Mouse (Mus musculus) lung, postnatal 10 days (tissue): ENCODE data around the gene Lrpap1.
A peak's percentile ranks its signal among the peaks of the same experiment; 100 is the strongest.

ENCODE experiments used
- DNase-seq: peaks from one replicate; pipeline ENCODE4 v3.0.0; 2021

Gene Lrpap1

GRCm38 (mm10) chr5:35104960-35105921 lies at the start of gene Lrpap1:
Lrpap1 (minus strand) TSS chr5:35105766.
- DNase-seq, result peak; percentile 88

GRCm38 (mm10) chr5:35149939-35150338 lies 44.4 kb upstream of the Lrpap1 start:
- no peak for DNase-seq

DNA sequence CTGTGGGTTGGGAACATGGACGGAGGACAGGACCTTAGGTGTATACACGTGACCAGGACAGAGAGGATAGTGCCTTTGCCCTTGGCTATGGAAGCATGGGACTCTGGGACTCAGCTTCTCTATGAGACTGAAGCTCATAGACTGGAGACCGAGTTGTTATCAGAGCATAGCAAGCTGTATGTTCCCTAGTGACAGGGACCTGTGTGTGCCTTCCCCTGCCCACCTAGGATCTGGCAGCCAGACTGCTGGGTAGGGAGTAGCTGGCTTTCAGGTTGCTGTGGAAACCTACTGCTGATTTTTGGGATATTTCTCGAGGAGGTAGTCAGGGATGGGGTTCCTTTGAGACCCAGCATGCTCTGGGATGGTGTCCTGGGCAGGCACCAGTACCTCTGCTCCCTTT lies 44.0 kb upstream of the Lrpap1 start:
- DNase-seq, result no peak

GRCm38 (mm10) chr5:35147963-35148767 lies 42.6 kb upstream of the Lrpap1 start:
- DNase-seq, result no peak

DNA sequence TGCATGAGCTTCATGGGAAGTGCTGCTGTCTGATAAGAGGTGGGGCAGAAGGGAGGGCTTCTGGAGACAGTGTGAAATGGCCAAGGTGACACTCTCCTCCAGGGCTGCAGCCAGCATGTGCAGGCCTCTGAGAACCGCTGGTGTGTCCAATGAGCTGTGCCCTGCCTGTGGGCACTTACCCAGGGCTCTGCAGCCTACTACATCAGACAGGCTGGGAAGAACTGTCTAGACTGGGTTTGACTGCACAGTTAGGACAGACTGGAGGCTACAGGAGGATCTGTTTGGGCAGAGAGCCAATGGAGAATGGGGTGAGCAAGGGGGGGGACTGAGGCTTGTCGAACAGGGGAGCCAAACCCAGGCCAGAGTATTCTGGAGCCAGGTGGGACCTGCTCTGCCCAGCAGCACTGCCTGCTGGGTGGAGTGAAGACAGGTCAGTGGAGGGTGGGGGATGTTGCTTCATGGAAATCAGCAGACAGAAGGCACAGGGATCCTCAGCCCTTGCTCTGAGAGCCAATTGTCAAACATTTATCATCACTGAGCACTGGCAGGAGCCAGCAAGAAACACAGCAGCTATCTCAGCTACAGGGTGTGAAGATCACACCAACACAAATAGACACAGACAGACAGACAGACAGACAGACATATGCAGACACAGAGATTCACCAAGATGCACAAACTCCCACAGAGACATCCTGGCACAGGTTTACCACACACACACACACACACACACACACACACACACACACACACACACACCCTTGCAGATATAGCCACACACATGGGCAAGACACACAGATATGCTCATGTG lies 41.8 kb upstream of the Lrpap1 start:
- no peak for DNase-seq

DNA sequence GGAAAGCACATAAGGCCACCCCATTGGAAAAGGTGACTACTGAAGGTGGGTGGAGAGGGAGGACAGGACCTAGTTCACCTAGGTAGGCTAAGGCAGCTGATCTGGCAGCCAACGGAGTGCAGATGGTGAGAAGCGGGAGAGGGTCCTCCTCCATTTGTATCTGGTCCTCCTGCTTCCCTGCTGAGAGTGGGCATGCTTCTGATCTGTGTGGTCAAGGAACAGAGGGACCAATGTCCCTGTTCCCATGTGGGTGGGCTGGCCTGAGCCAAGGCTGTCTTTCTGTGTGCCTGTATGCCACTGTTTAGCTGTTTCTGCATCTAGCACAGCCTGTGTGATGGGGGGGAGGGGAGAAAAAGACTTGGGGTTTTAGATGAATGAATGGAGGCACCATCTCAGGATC lies 41.2 kb upstream of the Lrpap1 start:
- no peak for DNase-seq

GRCm38 (mm10) chr5:35144716-35145115 lies 39.1 kb upstream of the Lrpap1 start:
- no peak for DNase-seq

GRCm38 (mm10) chr5:35143460-35144245 lies 38.1 kb upstream of the Lrpap1 start:
- no peak for DNase-seq

DNA sequence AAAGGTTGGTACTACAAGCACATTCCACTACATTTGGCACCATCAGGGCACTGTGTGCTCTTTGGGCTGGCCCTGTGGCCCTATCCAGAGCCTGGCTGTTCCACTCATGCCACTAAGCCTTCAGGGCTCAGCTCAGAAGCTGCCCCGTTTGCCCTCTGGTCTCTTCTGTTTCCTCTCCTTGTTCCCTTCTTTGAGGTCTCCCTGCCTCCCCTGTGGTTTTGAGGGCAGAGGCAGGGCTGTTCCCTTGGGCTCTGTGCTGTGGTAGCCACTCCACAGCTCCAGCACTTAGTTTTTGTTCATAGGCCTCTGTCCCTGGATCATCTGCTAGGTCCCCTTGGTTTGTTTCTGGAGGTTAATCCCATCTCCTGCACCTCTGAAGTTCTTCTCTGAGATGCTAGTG lies 37.3 kb upstream of the Lrpap1 start:
- no peak for DNase-seq

DNA sequence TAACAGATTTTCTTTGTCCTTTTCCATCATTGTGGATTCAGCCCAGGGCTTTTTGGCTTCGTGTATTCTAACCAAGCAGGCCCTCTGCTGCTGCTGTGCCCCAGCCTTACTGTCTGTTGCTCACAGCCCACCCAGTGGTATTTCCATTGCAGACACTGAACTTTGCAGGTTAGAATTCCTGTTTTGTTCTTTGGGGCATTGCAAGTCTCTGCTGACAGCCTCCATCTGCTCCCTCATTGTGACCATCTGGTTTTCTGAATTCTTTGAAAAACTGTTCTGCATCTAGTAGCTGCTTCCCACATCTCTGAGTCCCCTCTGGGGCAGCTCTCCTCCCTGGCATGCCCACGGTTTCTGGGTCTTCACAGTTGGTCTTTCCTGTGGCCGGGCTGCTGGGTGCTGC lies 35.8 kb upstream of the Lrpap1 start:
- no peak for DNase-seq

DNA sequence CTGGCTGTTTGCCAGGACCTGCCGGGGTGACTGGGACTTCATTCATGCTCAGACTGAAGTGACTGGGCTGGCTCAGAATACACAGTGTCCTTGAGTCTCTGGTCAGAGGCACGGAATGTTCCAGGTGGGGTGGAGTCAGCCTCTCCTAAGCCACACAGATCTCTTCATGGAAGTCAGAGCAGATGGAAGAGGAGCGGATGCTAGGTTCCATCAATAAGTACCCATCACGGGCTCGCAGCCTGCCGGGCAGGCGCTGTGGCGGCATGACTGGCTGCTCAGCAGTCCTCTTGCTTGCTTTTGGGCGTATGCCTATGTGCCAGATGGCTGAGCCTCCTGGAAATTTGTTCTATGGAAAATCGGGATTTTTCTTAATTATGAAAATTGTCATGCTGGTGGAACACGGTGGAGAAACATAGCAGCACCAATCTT lies 32.6 kb upstream of the Lrpap1 start:
- DNase-seq, result peak; percentile 44

GRCm38 (mm10) chr5:35137510-35138182 lies 32.1 kb upstream of the Lrpap1 start:
- DNase-seq, result no peak

- DNase-seq, result peak; percentile 30
Measured at GRCm38 (mm10) chr5:35135903-35136302, 30.3 kb upstream of the Lrpap1 start.

DNA sequence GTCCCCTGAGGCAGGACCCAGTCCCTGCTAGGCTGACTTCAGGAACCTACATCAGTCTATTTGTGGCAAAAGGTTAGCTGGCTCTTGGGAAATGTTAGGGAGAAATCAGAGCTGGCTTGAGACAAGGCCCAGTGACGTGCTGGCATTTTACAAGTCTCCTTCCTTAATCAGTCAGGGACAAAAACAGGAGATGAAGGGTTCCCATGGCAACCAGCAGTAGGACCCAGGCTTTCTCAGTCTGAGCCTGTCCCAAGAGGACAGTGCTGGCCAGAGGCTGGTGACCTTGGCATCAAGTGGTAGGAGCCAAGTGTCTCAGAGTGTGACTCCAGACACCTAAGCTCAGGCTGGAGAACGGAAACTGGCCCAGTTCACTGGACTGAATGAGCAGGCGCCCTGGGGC lies 28.7 kb upstream of the Lrpap1 start:
- no peak for DNase-seq

GRCm38 (mm10) chr5:35133468-35133867 lies 27.9 kb upstream of the Lrpap1 start:
- DNase-seq, result no peak

GRCm38 (mm10) chr5:35132278-35132980 lies 26.9 kb upstream of the Lrpap1 start:
- no peak for DNase-seq

DNA sequence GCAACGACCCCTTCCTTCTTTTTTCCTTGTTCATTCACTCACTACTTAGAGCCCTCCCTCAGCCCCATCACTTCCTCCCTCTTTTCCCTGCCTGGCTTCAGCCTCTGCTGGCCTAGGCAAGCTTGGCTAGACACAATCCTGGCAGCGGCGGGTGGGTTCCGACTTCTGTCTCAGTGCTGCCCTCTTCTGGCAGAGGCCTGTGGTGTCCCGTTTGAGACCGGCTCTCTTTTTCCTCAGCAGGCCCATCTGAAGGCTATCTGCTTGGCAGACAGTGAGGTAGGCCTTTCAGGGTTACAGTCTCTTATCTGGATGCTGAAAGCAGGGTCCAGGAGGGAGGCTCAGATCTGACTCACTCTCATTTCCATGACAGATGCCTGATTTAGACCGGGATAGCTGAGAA lies 26.2 kb upstream of the Lrpap1 start:
- peak; percentile 92 for DNase-seq

DNA sequence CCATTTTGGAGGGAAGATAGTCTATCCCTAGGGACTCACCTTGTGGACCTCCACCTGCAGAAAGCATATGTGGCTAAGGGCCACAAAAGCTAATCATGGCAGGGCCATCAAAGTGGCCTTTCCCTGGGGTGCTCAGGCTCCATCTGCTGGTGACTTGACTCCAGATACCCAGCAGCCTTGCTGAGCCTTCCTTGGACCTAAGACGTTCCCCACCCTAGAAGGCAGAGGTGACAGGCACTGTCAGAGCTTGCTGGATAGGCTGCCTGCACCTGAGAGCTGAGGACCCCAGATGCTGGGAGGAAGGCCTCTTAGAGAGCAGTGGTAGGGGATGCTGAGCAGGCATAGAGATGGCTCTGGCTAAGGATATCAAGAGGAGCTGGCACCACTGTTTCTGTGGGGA lies 25.7 kb upstream of the Lrpap1 start:
- peak; percentile 13 for DNase-seq

GRCm38 (mm10) chr5:35129767-35130191 lies 24.2 kb upstream of the Lrpap1 start:
- no peak for DNase-seq

DNA sequence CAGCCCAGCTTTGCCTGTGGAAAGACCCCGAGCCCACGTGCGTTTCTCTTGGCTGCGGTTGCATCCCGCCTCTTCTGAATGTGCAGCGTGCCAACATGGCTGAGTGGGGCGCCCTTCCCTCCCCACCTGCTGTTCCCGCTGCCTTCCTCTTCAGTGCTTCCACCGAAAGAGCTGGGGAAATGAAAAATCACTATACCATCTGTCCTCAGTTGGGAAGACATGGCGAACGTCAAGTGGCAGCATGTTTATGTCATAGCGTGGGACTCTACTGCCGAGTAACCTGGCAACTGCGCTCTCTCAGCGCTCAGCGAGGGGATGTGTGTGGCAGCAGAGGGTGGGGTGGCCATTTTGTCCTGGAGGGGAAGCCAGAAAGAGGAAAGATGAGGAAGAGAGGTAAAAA lies 23.6 kb upstream of the Lrpap1 start:
- DNase-seq, result no peak

- no peak for DNase-seq
Measured at GRCm38 (mm10) chr5:35120024-35120423, 14.5 kb upstream of the Lrpap1 start.
